Mouse (Mus musculus): ENCODE results near the gene Gm20219. TPM values are rescaled to one million over a fixed set of nuclear protein-coding genes. Genes with fewer than 3 reads are reported as not detected.

Gm20219 gene
- total and polyA plus RNA-seq, 3 experiments: 0.62 to 3.1 TPM; not detected in 1

GRCm38 (mm10) chr17:56566918-56567317 is 12.7 kb upstream of the Gm20219 start:
- no peaks in the 10 kb centered on the region for H3K27me3 ChIP-seq (ENCODE audit: control insufficient read depth in 1 of 2, insufficient read depth in 2 of 2, low read length in 2 of 2)
- H3K27ac ChIP-seq (ENCODE audit: control insufficient read depth, low read depth, low read length): no peak overlapping the region
- no peak for DNase-seq (ENCODE audit: low read depth, low spot score)
- H3K4me3 ChIP-seq (ENCODE audit: control insufficient read depth in 1 of 2, insufficient read depth in 1 of 2, low read depth in 2 of 2, low read length in 2 of 2): no peak overlapping the region
- peaks cover 0 to 23% of the 10 kb centered on the region in 2 experiments; a peak in 2 of 4 replicates for H3K36me3 ChIP-seq (ENCODE audit: control insufficient read depth in 1 of 2, insufficient read depth in 2 of 2, low read length in 2 of 2)
- TF ChIP-seq ELF1 (IDR thresholded peaks at IDR 0.05; ENCODE audit: low read depth, low read length) (no peak), JUND (IDR thresholded peaks at IDR 0.05; ENCODE audit: low read depth, low read length) (no peak), HCFC1 (IDR thresholded peaks at IDR 0.05; ENCODE audit: low read depth, low read length) (no peak), TAL1 (IDR thresholded peaks at IDR 0.05; ENCODE audit: low read length) (no peak), KAT2A (conservative IDR thresholded peaks at IDR 0.05; ENCODE audit: low read depth, low read length) (no peak), EP300 (IDR thresholded peaks at IDR 0.05; ENCODE audit: low read depth in 1 of 2, low read length in 2 of 2) (no peak), ZKSCAN1 (IDR thresholded peaks at IDR 0.05; ENCODE audit: low read depth, low read length) (no peak), POLR2AphosphoS2 (IDR thresholded peaks at IDR 0.05; ENCODE audit: low read length) (no peak), MAX (IDR thresholded peaks at IDR 0.05; ENCODE audit: low read length) (no peak), UBTF (IDR thresholded peaks at IDR 0.05; ENCODE audit: borderline replicate concordance, insufficient read depth, low read depth, low read length) (no peak), ZC3H11A (IDR thresholded peaks at IDR 0.05; ENCODE audit: low read depth, low read length) (no peak), E2F4 (IDR thresholded peaks at IDR 0.05; ENCODE audit: borderline replicate concordance, low read depth, low read length) (no peak), SIN3A (IDR thresholded peaks at IDR 0.05; ENCODE audit: low read length) (no peak), ZMIZ1 (IDR thresholded peaks at IDR 0.05; ENCODE audit: low read depth, low read length) (no peak), BHLHE40 (IDR thresholded peaks at IDR 0.05; ENCODE audit: borderline replicate concordance, low read depth, low read length) (no peak), MAFK (IDR thresholded peaks at IDR 0.05; ENCODE audit: borderline replicate concordance, low read depth, low read length) (no peak), ZNF384 (IDR thresholded peaks at IDR 0.05; ENCODE audit: low read depth, low read length) (no peak)
- no peaks in the 10 kb centered on the region for H3K9me3 ChIP-seq (replicated peaks; ENCODE audit: insufficient read depth, low read length)
- H3K9ac ChIP-seq (ENCODE audit: control insufficient read depth, low read depth, low read length, poor library complexity, severe bottlenecking): no peak overlapping the region
- H3K4me1 ChIP-seq (ENCODE audit: control insufficient read depth in 1 of 2, insufficient read depth in 2 of 2, low read length in 2 of 2): no peaks in the 10 kb centered on the region
- H3K79me2 ChIP-seq (ENCODE audit: control insufficient read depth, insufficient read depth, low read length, poor library complexity): no peaks in the 10 kb centered on the region

- Histone ChIP-seq H3K27me3 (ENCODE audit: control insufficient read depth in 1 of 2, insufficient read depth in 2 of 2, low read length in 2 of 2) (no peaks in the 10 kb centered on the region), H3K27ac (ENCODE audit: control insufficient read depth, low read depth, low read length) (no peak overlapping the region), H3K9ac (ENCODE audit: control insufficient read depth, low read depth, low read length, poor library complexity, severe bottlenecking) (no peak overlapping the region), H3K4me1 (ENCODE audit: control insufficient read depth in 1 of 2, insufficient read depth in 2 of 2, low read length in 2 of 2) (no peaks in the 10 kb centered on the region), H3K9me3 (replicated peaks; ENCODE audit: insufficient read depth, low read length) (no peaks in the 10 kb centered on the region), H3K4me3 (ENCODE audit: control insufficient read depth in 1 of 2, insufficient read depth in 1 of 2, low read depth in 2 of 2, low read length in 2 of 2) (no peak overlapping the region), H3K36me3 (ENCODE audit: control insufficient read depth in 1 of 2, insufficient read depth in 2 of 2, low read length in 2 of 2) (peaks cover 0 to 24% of the 10 kb centered on the region in 2 experiments; a peak in 2 of 4 replicates), H3K79me2 (ENCODE audit: control insufficient read depth, insufficient read depth, low read length, poor library complexity) (no peaks in the 10 kb centered on the region)
- no peak for TF ChIP-seq USF1 (IDR thresholded peaks at IDR 0.05; ENCODE audit: low read depth, low read length)
- TF ChIP-seq POLR2AphosphoS5 (IDR thresholded peaks at IDR 0.05; ENCODE audit: borderline replicate concordance, low read depth, low read length): no peak
- no peak for TF ChIP-seq HCFC1 (IDR thresholded peaks at IDR 0.05; ENCODE audit: low read depth, low read length)
- TF ChIP-seq POLR2AphosphoS2 (IDR thresholded peaks at IDR 0.05; ENCODE audit: low read length): no peak
- TF ChIP-seq ELF1 (IDR thresholded peaks at IDR 0.05; ENCODE audit: low read depth, low read length): no peak
- no peak for TF ChIP-seq TBP (IDR thresholded peaks at IDR 0.05; ENCODE audit: low read depth, low read length)
- TF ChIP-seq MEF2A (IDR thresholded peaks at IDR 0.05; ENCODE audit: extremely low read depth, insufficient replicate concordance, low read depth, low read length, poor library complexity, severe bottlenecking): no peak
- TF ChIP-seq MYC (IDR thresholded peaks at IDR 0.05; ENCODE audit: low read depth, low read length): no peak
- TF ChIP-seq MAX (IDR thresholded peaks at IDR 0.05; ENCODE audit: low read length): no peak
- no peak for TF ChIP-seq GATA1 (IDR thresholded peaks at IDR 0.05; ENCODE audit: low read depth, low read length)
- TF ChIP-seq MYB (IDR thresholded peaks at IDR 0.05; ENCODE audit: low read depth, low read length): no peak
- TF ChIP-seq CHD1 (IDR thresholded peaks at IDR 0.05; ENCODE audit: low read depth, low read length): no peak
- TF ChIP-seq BHLHE40 (IDR thresholded peaks at IDR 0.05; ENCODE audit: borderline replicate concordance, low read depth, low read length): no peak
- TF ChIP-seq ZKSCAN1 (IDR thresholded peaks at IDR 0.05; ENCODE audit: low read depth, low read length): no peak
- TF ChIP-seq MAFK (IDR thresholded peaks at IDR 0.05; ENCODE audit: borderline replicate concordance, low read depth, low read length): no peak
- TF ChIP-seq MXI1 (IDR thresholded peaks at IDR 0.05; ENCODE audit: low read depth, low read length): no peak
- no peak for TF ChIP-seq RAD21 (IDR thresholded peaks at IDR 0.05; ENCODE audit: low read depth, low read length)
- TF ChIP-seq KAT2A (conservative IDR thresholded peaks at IDR 0.05; ENCODE audit: low read depth, low read length): no peak
- no peak for TF ChIP-seq SIN3A (IDR thresholded peaks at IDR 0.05; ENCODE audit: low read length)
- no peak; a peak in 1 of 4 replicates for TF ChIP-seq POLR2A (IDR thresholded peaks at IDR 0.05; ENCODE audit: control insufficient read depth in 1 of 2, insufficient read depth in 1 of 2, low read depth in 1 of 2, low read length in 2 of 2, poor library complexity in 1 of 2)
- no peak for DNase-seq (ENCODE audit: low read depth, low spot score)
Measured at GRCm38 (mm10) chr17:56566293-56566692, 12.1 kb upstream of the Gm20219 start.

Data from MEL (cell line).